Mouse (Mus musculus) lung, embryonic 16.5 days (tissue): ENCODE data around the gene Rergl. TPM values are rescaled to one million over a fixed set of nuclear protein-coding genes. Genes with fewer than 3 reads are reported as not detected.

Source experiments
- ATAC-seq: fragments of 200-750 bp; cut with Nextera tagmentation; 2 replicates; pipeline ENCODE4 v1.8.0; 2017; ENCODE audit warnings: low read depth, mild to moderate bottlenecking, moderate library complexity
- H3K27ac ChIP-seq: fragments of 300-500 bp; sonication (generic); 2 replicates; pipeline ENCODE4 v1.5.1; 2014; ENCODE audit warnings: mild to moderate bottlenecking, control low read depth, low read length
- H3K27me3 ChIP-seq: fragments of 300-500 bp; sonication (generic); 2 replicates; pipeline ENCODE4 v1.6.1; 2014; ENCODE audit warnings: low read depth, low read length, mixed read lengths; ENCODE audit not compliant: control insufficient read depth, insufficient read depth
- H3K36me3 ChIP-seq: fragments of 300-500 bp; sonication (generic); 2 replicates; pipeline ENCODE4 v1.6.1; 2014; ENCODE audit warnings: low read length; ENCODE audit not compliant: control insufficient read depth, insufficient read depth
- H3K4me1 ChIP-seq: fragments of 300-500 bp; sonication (generic); replicated peaks from 2 replicates; pipeline ENCODE4 v1.6.1; 2014; ENCODE audit warnings: low read length, mixed read lengths; ENCODE audit not compliant: control insufficient read depth, insufficient read depth
- H3K4me2 ChIP-seq: fragments of 300-500 bp; sonication (generic); 2 replicates; pipeline ENCODE4 v1.6.1; 2014; ENCODE audit warnings: low read depth, low read length, control low read depth
- H3K4me3 ChIP-seq: fragments of 300-500 bp; sonication (generic); 2 replicates; pipeline ENCODE4 v1.5.1; 2014; ENCODE audit warnings: mild to moderate bottlenecking, low read length, control low read depth
- H3K9ac ChIP-seq: fragments of 300-500 bp; sonication (generic); 2 replicates; pipeline ENCODE4 v1.6.1; 2014; ENCODE audit warnings: low read length, control low read depth
- H3K9me3 ChIP-seq: fragments of 300-500 bp; sonication (generic); 2 replicates; pipeline ENCODE4 v1.6.1; 2016; ENCODE audit warnings: low read length; ENCODE audit not compliant: control insufficient read depth
- WGBS: fragments of 180-500 bp; shearing (Covaris S2); extraction: QIAGEN DNeasy Blood & Tissue Kit; methylation state at CpG from one replicate; pipeline ENCODE4 v1.1.7; 2014; 5-methylcytosine and 5-hydroxymethylcytosine counted together
- polyA plus RNA-seq: library from polyadenylated mRNA; unstranded; fragments of >200 nt; fragmentation: Nextera tagmentation; extraction: Ambion mirVana; gene quantifications from 2 replicates; pipeline ENCODE4 v1.2.1, GENCODE M21; 2015

Rergl gene
- not detected in 2 replicates for polyA plus RNA-seq

GRCm38 (mm10) chr6:139501876-139502275 is at the start of gene Rergl:
Rergl (minus strand) TSS chr6:139501976.
- WGBS: 20% methylated on average over 1 of the region's 1 CpGs
- no peaks in the 10 kb centered on the region for H3K9me3 ChIP-seq
- H3K4me1 ChIP-seq: no peaks in the 10 kb centered on the region
- ATAC-seq: no peak
- no peak within 1 kb of the TSS for H3K4me3 ChIP-seq
- H3K36me3 ChIP-seq: no peaks in the 10 kb centered on the region
- no peak within 1 kb of the TSS for H3K4me2 ChIP-seq
- H3K27me3 ChIP-seq: no peaks in the 10 kb centered on the region
- H3K9ac ChIP-seq: no peak within 1 kb of the TSS
- no peak within 1 kb of the TSS for H3K27ac ChIP-seq

DNA sequence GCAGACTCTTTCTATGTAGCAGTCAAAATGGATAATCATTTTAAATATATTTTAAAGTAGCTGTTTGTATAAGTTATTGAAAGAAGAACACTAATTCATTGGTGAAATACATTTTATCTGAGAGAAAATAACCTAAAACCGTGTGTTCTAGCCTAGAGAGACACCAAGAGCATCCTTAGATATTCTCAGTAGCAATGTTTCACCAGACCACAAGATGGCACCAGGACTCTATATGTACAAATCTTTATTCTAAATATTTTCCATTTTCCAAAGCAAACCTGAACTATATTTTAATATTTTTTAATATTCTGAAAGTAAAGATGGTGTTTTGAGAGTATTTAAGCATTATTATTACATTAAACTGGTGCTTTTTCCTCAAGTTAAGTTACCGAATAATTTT is 36.7 kb upstream of the Rergl start:
- Histone ChIP-seq H3K4me1 (no peaks in the 10 kb centered on the region), H3K36me3 (no peaks in the 10 kb centered on the region), H3K4me2 (no peak overlapping the region), H3K9me3 (no peaks in the 10 kb centered on the region), H3K9ac (no peak overlapping the region), H3K4me3 (no peak overlapping the region), H3K27ac (no peak overlapping the region), H3K27me3 (no peaks in the 10 kb centered on the region)
- WGBS: 52% methylated on average over 2 of the region's 2 CpGs
- no peak for ATAC-seq

GRCm38 (mm10) chr6:139525406-139525805 is 23.6 kb upstream of the Rergl start:
- H3K27ac ChIP-seq: no peak overlapping the region
- no peak for ATAC-seq
- H3K4me1 ChIP-seq: no peaks in the 10 kb centered on the region
- no peaks in the 10 kb centered on the region for H3K27me3 ChIP-seq
- no peak overlapping the region for H3K4me2 ChIP-seq
- H3K9me3 ChIP-seq: no peaks in the 10 kb centered on the region
- no peaks in the 10 kb centered on the region for H3K36me3 ChIP-seq
- H3K4me3 ChIP-seq: no peak overlapping the region
- H3K9ac ChIP-seq: no peak overlapping the region

GRCm38 (mm10) chr6:139524288-139524687 is 22.5 kb upstream of the Rergl start:
- H3K4me1 ChIP-seq: no peaks in the 10 kb centered on the region
- WGBS: 44% methylated on average over 5 of the region's 5 CpGs
- H3K36me3 ChIP-seq: no peaks in the 10 kb centered on the region
- no peak overlapping the region for H3K4me2 ChIP-seq
- no peak for ATAC-seq
- no peak overlapping the region for H3K4me3 ChIP-seq
- H3K9me3 ChIP-seq: no peaks in the 10 kb centered on the region
- no peaks in the 10 kb centered on the region for H3K27me3 ChIP-seq
- H3K9ac ChIP-seq: no peak overlapping the region
- no peak overlapping the region for H3K27ac ChIP-seq

GRCm38 (mm10) chr6:139514938-139515510 is 13.2 kb upstream of the Rergl start:
- no peak overlapping the region for H3K27ac ChIP-seq
- H3K27me3 ChIP-seq: no peaks in the 10 kb centered on the region
- ATAC-seq: no peak
- H3K9ac ChIP-seq: no peak overlapping the region
- H3K4me1 ChIP-seq: no peaks in the 10 kb centered on the region
- H3K4me3 ChIP-seq: no peak overlapping the region
- H3K36me3 ChIP-seq: no peaks in the 10 kb centered on the region
- H3K4me2 ChIP-seq: no peak overlapping the region
- 0 out of 2 replicates have a peak, but pooled peaks cover 3% of the 10 kb centered on the region for H3K9me3 ChIP-seq
- WGBS: 79% methylated on average over 3 of the region's 3 CpGs

DNA sequence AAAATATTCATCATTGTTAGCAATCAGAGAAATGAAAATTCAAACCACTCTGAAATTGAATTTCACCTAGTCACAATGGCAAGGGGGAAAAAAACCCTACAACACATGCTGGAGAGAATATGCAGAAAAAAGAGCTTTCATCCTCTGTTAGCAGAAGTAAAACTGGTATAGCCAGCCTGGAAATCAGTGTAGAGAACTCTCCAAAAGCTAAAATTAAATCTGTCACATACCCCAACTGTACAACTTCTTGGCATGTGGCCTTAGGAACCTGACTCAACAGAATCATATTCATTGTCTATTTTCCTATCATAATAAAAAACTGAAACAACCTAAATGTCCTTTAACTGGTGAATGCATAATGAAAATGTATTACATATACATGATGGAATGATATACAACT is 22.0 kb downstream of the Rergl start:
- no peaks in the 10 kb centered on the region for H3K9me3 ChIP-seq
- H3K9ac ChIP-seq: no peak overlapping the region
- no peaks in the 10 kb centered on the region for H3K36me3 ChIP-seq
- no peak overlapping the region for H3K27ac ChIP-seq
- H3K4me3 ChIP-seq: no peak overlapping the region
- ATAC-seq: no peak
- no peaks in the 10 kb centered on the region for H3K27me3 ChIP-seq
- no peaks in the 10 kb centered on the region for H3K4me1 ChIP-seq
- no peak overlapping the region for H3K4me2 ChIP-seq

DNA sequence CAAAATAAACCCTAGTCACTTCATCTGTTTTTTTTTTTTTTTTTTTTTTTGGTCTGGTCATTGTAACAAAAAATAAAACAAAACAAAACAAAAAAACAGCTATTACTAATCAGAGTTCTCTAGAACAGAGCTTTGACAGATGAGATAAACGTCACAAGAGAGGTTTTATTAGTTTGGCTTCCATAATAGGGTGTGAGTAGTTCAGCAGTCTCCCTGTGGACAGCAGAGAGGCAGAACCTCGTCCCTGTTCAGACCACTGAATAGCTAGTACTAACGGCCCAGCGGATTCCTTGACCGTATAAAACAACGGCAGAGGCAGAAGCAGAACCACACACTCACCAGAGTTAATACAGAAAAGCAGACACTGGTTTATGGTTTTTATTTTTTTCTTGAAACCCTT is 36.8 kb downstream of the Rergl start:
- H3K27ac ChIP-seq: no peak overlapping the region
- no peak overlapping the region for H3K9ac ChIP-seq
- H3K9me3 ChIP-seq: no peaks in the 10 kb centered on the region
- no peak overlapping the region for H3K4me2 ChIP-seq
- H3K27me3 ChIP-seq: no peaks in the 10 kb centered on the region
- H3K4me1 ChIP-seq: no peaks in the 10 kb centered on the region
- ATAC-seq: no peak
- H3K36me3 ChIP-seq: no peaks in the 10 kb centered on the region
- 56% methylated on average over 6 of the region's 6 CpGs for WGBS
- no peak overlapping the region for H3K4me3 ChIP-seq

DNA sequence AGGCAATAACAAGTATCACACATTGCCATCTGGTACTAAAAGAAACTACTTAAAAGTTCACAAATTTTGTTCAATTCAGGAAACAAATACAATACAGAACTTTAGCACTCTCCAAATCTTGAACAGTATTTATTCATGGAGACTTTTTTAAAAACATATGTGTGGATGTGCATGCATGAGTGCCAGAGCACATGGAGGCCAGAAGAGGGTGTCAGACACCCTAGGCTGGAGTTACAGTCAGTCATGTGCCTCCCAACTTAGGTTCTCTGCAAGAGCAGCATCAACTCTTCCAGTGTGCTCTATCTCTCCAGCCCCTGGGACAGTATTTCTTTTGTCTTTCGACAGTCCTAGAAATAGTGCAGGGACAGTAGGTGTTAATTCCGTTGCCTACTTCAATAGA is 37.5 kb downstream of the Rergl start:
- WGBS: 86% methylated on average over 2 of the region's 2 CpGs
- Histone ChIP-seq H3K36me3 (no peaks in the 10 kb centered on the region), H3K4me2 (no peak overlapping the region), H3K4me3 (no peak overlapping the region), H3K9me3 (no peaks in the 10 kb centered on the region), H3K27ac (no peak overlapping the region), H3K9ac (no peak overlapping the region), H3K27me3 (no peaks in the 10 kb centered on the region), H3K4me1 (no peaks in the 10 kb centered on the region)
- ATAC-seq: no peak

- Histone ChIP-seq H3K4me3 (no peak overlapping the region), H3K9ac (no peak overlapping the region), H3K27me3 (no peaks in the 10 kb centered on the region), H3K27ac (no peak overlapping the region), H3K4me2 (no peak overlapping the region), H3K36me3 (no peaks in the 10 kb centered on the region), H3K4me1 (no peaks in the 10 kb centered on the region), H3K9me3 (no peaks in the 10 kb centered on the region)
- no peak for ATAC-seq
- WGBS: 32% methylated on average over 5 of the region's 5 CpGs
Observed at GRCm38 (mm10) chr6:139461094-139461493, 40.7 kb downstream of the Rergl start.

DNA sequence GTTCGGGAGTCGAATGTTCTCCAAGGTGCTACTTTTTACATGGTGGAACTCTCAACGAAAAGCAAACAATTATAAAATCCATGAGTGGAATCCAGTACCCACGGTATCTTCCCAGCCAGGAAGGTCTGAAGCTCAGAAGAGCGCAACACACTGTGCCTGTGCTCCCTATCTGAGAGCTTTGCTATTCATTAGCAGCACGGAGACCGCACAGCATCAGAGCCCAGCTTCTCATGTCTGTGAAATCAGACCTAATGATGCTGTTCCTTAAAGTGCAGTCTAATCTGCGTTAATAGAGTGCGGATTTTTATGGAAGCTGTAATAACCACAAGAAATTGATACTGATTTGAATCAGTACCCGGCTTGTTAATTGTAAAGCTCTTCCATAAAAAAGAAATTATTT is 41.3 kb downstream of the Rergl start:
- Histone ChIP-seq H3K27me3 (no peaks in the 10 kb centered on the region), H3K4me2 (no peak overlapping the region), H3K36me3 (no peaks in the 10 kb centered on the region), H3K27ac (no peak overlapping the region), H3K4me3 (no peak overlapping the region), H3K9ac (no peak overlapping the region), H3K9me3 (no peaks in the 10 kb centered on the region), H3K4me1 (no peaks in the 10 kb centered on the region)
- ATAC-seq: no peak
- 84% methylated on average over 10 of the region's 10 CpGs for WGBS
